Mouse (Mus musculus): Measurements from ENCODE around the gene Usp33.

The Usp33 gene

DNA sequence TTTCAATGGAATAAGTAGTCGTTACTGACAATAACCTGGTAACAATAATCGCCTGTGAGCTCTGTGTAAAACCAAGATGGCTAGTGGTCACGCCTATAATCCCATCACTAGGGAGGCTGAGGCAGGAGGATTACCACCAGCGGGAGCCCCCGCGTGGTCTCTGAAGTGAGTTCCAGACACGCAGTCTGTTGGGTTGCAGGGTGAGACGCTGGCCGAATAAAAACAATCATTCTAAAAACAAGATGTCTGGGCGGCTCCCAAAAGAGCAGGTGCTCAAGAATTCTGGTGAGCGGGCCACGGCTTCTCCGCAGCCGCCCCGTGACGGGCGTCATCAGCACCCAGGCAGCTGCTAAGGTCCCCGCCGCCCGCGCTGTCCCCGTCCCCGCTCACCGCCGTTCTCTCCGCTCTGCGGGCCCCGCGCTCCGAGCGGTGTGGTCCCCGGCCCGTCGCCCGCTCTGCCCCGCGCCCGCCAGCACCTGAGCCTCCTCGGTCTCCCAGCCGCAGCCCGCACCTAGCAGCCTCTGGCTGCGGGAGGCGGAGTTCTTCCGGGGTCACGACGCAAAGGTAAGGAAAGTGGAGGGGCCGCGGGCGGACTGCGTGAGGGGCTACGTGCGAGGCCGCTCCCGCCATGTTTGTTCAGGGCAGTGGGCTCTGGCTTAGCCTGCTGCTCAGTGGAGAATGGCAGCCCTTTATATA lies 6.3 kb upstream of the Usp33 start, which contains the start of gene Miga1:
TSS of gene Miga1 (minus strand) at position 546 of the 696 bp plus-strand sequence.
- DNase-seq (ENCODE audit: low read depth, low spot score), result peak; percentile 81

DNA sequence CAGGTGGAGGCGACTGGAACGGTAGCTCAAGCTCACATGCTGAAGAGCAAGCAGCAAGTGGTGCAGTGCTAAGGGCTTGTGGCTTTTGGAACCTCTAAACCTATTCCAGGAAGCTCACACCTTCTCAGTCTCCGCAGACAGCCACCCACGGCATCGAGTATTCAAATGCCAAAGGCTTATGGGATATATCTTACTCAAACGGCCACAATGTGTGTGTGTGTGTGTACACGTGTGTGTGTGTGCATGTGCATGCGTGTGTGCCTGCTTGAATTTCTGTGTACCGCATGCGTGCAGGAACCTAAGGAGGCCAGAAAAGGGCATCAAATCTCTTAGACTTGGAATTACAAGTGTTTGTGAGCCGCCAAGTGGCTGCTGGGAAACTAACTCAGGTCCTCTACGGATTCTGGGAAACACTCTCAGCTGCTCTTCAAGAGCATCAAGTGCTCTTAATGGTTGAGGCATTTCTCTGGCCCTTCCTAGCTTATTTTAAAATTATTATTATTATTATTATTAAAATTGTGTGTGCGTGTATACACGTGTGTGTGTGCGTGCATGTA lies 3.2 kb upstream of the Usp33 start:
- DNase-seq (ENCODE audit: low read depth, low spot score), result no peak

DNA sequence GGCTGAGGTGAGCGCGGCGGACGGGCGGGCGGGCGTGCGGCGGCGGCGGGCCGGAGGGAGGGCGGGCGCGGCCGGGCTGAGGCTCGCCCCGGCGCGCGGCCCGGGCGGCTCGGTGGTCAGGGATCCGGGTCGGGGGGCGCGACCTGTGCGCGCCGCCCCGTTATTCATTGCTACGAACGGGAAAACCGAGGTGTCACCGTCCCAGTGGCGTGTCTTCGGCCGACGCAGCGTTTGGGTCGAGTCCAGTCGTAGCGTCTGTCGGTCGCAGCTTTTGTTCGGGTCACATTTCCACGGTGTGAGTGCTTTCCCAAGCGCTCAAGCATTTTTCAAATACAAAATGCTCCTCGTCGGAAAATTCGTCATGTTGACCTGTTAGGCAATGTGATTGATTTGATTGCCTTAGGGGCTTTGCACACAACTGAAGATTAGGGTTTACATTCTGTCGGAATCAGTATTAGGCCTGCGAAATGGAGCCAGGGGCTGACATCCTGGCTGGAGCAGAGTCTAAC lies 409 bp downstream of the Usp33 start:
- no peak for DNase-seq (ENCODE audit: low read depth, low spot score)

DNA sequence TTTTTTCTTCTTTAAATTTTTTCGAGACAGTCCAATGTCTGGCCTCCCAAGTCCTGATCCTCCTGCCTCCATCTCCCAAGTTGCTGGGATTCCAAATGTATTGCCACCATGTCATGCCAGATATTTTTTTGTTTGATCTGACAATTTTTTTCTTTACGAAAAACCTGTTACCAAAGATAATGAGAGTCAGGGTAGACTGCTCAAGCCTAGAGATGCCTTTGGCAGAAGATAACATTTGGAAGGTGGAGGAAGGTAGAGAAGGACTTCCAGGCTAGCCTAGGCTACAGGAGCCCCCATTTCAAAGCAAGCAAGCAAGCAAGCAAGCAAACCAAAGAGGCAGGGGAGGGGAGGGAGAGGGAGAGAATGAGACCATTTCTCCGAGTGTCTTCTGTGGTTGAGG lies 949 bp downstream of the Usp33 start:
- DNase-seq (ENCODE audit: low read depth, low spot score), result no peak

DNA sequence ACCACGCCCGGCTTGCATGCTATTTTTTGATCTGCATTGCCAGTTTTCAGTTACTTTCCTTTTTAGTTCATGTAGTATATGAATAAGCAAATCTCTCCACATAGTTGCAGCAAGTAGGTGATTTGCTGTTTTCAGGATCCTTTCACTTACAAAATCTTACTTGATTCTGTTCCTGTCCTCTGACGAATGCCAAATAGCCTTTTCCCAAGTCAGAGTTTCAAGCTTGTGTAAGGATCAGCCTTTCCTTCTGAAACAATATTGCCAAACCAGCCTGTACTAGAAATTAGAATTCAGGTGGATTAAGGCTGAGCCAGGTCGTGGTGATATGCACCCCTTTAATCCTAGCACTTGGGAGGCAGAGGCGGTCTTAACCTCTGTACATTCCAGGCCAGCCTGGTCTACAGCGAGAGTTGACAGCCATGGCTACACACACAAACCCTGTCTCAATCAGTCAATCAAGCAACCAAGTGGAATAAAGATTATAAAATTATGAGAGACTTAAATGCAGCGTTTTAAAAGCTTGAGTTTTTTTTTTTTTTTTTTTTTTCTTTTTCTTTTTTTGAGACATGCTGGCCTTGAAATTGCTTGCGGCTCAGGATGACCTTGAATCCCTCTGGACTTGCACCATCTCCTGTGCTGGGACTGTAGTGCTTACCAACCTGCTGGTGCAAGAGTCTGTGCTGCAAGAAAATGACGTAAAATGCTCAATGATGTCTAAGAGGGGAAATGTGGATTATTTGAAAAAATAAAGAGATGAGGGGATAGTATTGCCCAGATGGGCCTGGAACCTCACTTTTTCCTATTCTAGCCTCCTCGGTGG lies 1.9 kb downstream of the Usp33 start:
- DNase-seq (ENCODE audit: low read depth, low spot score), result no peak

DNA sequence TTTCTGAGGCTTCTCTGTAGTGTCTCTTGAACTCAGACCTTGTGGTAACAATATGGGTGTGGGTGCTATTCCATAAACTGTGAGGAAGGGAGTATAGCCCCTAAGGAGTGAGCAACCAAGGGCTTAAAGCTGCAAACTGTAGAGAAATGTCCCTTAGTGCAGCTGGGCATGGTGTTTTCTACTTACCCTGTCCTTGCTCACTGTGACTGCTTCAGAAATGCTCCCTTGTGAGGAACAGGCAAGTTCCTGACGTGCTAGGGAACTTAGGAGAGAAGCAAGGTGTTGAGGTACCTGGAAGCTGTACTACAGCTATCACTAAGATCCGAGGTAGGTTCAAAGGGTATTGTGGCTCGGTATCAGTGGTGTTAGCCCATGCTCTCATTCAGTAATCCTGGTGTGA lies 4.2 kb downstream of the Usp33 start:
- DNase-seq (ENCODE audit: low read depth, low spot score), result no peak

DNA sequence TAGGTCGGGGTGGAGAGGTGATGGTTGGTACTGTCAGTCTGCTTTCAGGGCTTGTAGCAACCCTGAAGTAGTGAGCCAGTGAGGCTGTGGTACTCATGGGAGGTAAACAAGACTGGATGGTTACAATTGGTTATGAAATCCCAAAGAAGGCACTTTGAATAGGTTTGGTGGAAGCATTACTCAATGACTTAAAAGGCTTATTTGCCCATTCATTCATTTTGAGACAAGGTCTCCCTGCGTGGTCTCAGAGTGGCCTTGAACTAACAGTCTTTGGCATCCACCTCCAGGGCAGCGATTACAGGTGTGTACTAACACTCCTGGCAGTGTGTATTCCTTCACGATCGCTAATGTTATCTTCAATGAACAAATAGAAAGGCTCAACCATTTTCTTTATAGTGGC lies 4.7 kb downstream of the Usp33 start:
- DNase-seq (ENCODE audit: low read depth, low spot score), result no peak

DNA sequence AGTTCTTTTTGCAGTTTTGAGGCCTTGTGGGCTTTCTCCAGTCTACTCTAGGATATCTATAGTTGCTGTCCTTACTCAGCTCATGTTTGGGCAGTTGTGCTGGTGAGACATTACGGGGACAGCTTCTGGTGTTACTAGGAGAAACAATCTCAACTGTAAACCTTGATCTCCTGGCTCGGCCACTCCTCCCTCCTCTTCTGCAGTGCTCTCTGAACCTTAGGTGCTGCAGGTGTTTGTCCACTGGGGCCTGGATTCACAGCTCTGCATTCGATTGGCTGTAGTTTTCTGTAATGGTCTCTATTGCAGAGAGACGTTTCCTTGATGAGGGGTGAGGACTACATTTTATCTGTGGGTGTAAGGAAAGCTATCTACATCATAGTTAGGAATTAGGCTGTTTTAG lies 6.0 kb downstream of the Usp33 start:
- no peak for DNase-seq (ENCODE audit: low read depth, low spot score)

DNA sequence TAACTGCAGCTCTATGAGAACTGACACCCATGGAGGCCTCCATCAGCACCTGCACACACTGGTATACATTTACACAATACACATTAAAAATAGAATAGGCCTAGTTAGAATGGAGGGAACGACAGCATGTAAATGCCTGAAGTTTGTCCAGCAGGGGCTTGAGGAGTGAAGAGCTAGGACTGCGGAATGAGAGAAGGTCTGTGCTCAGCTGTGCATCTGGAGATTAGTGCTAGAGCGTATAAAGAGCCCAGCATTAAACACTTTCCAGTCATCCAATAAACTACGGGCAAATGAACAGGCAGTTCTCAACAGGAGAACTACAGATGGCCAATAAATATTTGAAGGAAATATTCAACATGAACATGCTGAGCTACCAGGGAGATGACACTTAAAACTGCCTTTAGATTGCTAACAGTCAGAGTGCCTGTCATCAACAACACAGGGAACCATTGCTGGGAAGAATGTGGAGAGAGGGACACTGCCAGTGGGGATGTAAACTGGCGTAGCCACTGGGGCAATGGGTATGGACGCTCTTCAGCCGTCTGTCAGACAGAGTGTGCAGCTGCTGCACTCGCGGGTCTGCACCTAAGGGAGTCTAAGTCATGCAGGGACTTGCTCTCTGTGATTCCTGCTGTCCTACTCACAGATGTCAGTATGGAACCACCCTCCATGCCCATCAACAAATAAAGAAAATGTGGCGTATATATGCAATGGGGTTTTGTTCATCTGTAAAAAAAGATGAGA lies 7.3 kb downstream of the Usp33 start:
- no peak for DNase-seq (ENCODE audit: low read depth, low spot score)

DNA sequence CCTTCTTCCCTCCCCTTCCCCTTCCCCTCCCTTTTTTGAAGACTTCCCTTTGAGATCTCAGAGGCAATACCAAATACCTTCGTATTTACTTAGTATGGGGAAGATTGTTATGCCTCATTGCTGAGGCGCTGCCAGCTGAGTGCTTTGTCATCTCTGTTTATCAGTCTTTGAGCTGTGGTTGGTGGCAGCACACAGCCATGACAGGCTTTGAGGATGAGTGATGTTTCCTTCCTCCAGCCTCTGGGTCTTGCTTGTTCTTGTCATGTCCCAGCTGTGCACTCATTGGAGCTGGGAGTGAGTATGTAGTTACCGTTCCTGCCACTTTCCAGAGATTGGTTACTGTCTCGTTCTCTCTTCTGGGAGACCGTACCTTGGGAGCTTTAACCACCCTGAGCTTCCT lies 9.1 kb downstream of the Usp33 start:
- no peak for DNase-seq (ENCODE audit: low read depth, low spot score)

DNA sequence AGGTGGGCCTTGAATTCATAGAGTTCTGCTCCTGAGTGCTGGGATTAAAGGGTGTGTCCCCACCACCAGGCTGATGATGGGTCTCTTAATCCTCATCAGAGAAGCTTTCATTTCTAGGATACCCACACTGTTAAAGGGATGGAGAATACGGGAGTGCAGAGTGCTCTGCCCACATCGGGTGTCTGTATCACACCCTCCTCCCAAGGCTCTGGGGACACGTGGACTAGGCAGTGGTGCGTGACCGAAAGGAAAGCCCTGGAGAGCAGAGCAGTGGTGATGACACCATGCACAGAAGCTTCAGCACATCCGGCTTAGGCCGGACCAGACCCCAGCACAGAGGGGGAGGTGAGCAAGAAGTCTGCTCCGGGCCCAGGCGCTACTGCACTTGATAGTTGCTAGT lies 10.5 kb downstream of the Usp33 start:
- no peak for DNase-seq (ENCODE audit: low read depth, low spot score)

DNA sequence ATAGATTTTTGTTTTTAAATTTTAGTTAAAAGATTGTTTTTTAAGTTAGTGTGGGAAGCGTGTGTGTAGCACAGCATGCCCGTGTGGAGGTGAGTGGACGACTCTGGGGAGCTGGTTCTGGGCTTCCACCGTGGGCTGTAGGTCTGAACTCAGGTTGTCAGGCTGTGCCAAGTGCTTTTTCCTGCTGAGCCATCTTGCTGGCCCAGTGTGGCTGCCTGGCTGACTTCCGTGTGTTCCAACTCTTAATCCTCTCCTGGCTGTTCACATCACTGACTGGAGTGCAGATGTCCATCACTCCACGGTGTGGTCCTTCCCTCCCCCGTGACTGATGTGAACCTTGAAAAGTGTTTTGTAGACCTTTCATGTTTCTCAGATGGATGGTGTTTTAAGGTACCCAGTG lies 12.9 kb downstream of the Usp33 start:
- no peak for DNase-seq (ENCODE audit: low read depth, low spot score)

DNA sequence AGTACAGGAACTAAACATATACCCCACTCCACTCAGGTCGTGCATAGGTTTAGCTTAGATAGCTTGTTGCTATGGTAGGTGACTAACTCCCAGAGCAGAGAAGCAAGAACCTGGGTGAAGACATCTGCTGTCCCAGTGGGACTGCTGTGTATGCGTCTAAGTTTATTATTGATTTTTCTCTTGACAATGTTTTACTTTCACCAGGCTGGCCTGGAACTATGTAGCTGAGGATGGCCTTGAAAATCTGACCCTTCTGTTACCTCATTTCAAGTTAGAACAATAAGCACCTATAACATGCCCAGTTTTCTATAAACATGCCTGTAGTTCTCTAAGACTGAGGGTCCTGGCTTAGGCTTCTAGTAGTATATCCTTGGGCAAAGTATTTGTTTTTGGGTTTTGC lies 17.9 kb downstream of the Usp33 start:
- no peak for DNase-seq (ENCODE audit: low read depth, low spot score)

DNA sequence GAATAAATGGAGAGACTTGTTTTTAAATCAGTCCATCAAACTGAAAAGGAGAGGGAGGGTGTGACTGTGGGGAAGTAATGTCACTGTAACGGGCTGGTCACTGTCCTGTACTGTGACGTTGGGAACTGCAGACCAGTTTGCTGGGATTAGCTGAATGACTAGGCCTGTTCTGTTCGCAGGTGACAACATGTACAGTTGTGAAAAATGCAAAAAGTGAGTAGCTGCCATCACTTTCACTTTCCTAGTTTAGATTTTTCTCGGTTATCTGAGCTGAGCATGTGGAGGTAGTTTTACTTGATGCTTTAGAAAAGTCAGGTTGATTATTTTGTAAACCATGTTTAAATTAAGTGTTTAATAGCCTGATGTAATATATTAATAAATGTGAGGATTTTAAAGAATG lies 29.8 kb downstream of the Usp33 start:
- DNase-seq (ENCODE audit: low read depth, low spot score), result no peak

DNA sequence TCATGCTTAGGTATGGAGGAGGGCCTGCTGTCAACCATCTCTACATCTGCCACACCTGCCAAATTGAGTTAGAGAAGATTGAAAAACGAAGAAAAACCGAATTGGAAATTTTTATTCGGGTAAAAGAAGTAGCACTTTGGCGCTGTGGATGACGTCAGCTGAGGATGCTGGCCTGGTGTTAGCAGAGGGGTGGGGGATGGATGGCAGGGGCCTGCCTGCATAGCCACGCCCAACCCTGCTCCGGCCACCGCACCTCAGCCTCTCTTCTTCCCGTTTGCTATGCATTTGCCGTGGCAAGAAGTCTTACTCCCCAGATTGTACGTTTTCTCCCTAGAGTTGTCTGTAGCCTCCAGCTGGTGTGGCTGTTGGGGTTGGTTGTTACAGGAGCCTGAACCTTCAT lies 37.8 kb downstream of the Usp33 start:
- no peak for DNase-seq (ENCODE audit: low read depth, low spot score)

DNA sequence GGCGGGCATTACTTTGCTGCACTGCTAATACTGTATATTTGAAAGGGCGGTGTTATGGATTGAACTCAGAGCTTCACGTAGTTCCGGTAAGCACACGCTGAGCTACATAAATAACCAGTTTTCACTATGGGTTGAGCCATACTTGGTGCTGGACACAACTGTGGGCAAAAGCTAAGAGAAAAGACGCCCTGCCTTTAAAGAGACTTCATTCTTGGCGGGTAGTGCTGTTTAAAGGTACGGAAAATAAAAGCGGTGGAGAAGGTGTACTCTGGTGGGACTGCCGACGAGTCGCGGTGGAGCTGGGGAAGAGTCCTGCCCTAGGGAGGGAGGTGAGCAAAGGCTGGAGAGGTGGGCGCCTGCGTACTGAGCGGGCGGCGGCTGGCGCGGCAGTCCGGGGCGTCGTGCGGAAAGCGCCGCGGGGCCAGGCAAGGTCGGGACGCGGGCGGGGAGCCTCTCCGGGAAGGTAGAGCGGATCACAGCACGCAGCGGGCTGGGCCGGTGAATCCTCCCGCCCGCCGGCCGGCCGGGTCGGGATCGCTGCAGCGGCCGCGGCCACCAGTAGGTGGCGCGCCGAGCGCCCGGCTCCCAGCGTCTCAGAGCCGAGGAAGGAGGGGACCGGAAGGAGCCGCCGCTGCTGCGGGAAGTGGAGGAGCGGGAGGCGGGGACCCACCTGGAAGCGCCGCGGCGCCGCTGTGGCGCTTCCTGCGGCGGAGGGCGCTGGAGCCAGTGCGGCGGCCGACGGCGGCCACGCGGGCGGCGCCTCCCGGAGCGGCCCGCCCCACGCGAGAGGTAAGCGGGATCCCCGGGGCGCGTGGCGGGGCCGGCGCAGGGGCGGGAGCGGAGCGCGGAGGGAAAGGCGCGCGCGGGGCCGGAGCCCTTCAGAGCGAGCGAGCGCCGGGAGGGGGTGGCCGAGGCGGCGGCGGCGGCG lies 49.3 kb downstream of the Usp33 start, which contains the start of gene Zzz3:
TSS of gene Zzz3 (plus strand) at position 124 of the 928 bp plus-strand sequence.
- peak; percentile 87 for DNase-seq (ENCODE audit: low read depth, low spot score)

DNA sequence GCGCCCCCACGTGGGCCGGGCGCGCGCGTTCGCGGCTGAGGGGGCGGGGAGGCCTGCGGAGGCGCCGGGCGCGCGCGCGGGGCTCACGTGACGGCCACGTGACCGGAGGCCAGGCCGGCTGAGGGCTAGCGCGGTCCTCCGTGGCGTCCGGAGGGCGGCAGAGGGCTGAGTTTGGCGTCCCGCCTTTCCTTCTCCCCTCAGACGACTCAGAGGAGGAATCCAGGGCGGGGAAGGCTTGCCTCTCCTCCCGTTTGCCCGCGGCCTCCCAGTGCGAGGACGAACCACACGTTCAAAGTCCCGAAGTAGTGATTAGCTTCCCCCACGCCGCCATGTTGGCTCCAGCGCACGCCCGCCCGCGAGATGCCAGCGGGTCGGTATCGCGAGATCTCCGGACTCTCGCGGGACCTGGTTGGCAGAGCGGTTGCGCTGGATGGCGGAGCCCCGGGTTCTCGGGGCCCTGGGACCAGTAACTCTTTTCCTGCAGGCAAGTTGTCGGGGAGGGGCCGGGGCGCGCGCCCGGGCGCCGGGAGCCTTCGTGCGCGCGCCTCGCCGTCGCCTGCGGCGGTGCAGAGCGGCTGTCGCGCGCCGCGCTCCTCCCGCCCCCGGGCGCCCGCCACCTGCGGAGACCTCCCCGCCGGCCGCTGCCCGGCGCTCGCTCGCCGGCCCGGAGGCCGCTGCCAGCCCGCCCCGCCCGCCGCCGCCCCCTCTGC lies 50.2 kb downstream of the Usp33 start:
- DNase-seq (ENCODE audit: low read depth, low spot score), result peak; percentile 95

DNA sequence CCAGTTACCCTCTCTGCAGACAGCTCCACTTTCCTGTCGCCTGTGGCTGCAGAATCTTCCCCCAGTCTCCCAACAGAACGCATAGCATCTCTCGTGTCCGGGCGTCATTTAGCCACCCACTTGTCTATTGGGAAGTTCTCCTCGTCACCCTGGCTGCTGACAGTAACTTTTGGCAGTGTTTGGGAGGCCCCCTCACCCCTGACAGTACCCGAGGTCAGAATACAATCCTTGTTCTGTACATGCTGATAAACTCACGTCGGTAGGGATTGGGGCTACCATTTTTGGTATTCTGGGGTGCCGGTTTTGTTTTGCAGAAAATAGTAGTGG lies 50.7 kb downstream of the Usp33 start:
- no peak for DNase-seq (ENCODE audit: low read depth, low spot score)

DNA sequence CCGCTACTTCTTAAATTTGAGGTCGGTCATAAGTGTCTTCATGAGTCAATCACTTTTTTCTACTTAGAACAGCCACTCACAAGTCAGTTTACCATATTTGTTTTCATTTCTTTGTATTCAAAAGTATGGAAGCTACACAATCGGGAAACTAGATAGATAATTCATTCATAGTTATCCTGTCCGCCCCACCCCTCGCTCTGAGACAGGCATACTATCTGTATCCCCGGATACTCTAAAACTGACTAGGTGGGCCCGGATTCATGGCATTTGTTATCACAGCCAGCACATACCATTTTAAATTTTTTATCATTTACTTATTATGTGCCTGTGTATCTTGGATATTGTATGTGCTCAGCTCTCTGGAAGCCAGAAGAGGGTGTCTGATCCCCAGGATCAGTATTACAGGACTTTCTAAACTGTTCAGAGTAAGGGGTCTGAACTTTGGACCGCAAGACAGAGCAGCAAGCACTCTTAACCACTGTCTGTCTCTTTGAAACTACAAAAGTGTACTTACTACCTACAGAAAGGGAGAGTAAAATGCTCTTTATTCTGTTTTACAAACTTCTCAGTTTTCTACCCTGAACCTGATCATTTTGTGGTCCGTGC lies 51.2 kb downstream of the Usp33 start:
- no peak for DNase-seq (ENCODE audit: low read depth, low spot score)

DNA sequence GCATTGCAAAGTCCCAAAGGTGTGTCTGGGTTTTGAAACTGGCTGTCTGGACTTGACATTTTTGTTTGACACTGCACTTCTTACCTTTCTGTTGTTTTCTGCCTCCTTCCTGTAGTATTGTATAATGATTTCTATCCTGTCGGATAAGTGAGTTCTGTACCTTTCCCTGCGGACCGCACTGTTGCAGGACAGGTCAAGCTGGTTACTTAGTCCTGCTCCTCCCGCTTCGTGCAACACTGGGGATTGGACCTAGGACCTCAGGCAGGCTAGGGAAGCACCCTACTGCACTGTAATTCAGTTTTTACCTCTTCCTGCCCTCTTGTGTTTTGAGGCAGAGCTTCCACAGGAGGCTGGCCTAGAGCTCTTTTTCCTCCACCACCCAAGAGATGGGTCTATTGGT lies 54.2 kb downstream of the Usp33 start:
- DNase-seq (ENCODE audit: low read depth, low spot score), result no peak
